Mouse (Mus musculus) bone marrow, adult 2 months (tissue): ENCODE results near the gene Epp13. TPM values are rescaled to one million over a fixed set of nuclear protein-coding genes. Genes with fewer than 3 reads are reported as not detected.
A peak's percentile ranks its signal among the peaks of the same experiment; 100 is the strongest.
"Not testable (repeated sequence)": the region's sequence is repeated elsewhere in the genome, so short reads cannot be mapped to it uniquely, and the experiment has no call there.

Experiments
- H3K27ac ChIP-seq: fragments of 200-500 bp; 2 replicates; pipeline ENCODE4 v1.5.1; 2012; ENCODE audit warnings: low read depth, mild to moderate bottlenecking, control low read depth, inconsistent platforms, low read length; ENCODE audit not compliant: control insufficient read depth, poor library complexity, insufficient read depth
- H3K4me1 ChIP-seq: fragments of 200-500 bp; 2 replicates; pipeline ENCODE4 v1.6.1; 2011; ENCODE audit warnings: low read length; ENCODE audit not compliant: control insufficient read depth, insufficient read depth
- H3K4me3 ChIP-seq: fragments of 200-500 bp; replicated peaks from 2 replicates; pipeline ENCODE3; 2011; ENCODE audit warnings: mild to moderate bottlenecking, low read depth, low read length, control low read depth; ENCODE audit not compliant: control insufficient read depth
- CTCF ChIP-seq: fragments of 200-500 bp; IDR thresholded peaks from 2 replicates; pipeline ENCODE4 v1.5.1; 2011; ENCODE audit warnings: low read length, control low read depth; ENCODE audit not compliant: control insufficient read depth, insufficient read depth
- POLR2A ChIP-seq: fragments of 200-500 bp; IDR thresholded peaks from 2 replicates; pipeline ENCODE4 v1.6.1; 2011; ENCODE audit warnings: low read depth, mild to moderate bottlenecking, control low read depth, low read length, borderline replicate concordance; ENCODE audit not compliant: control insufficient read depth
- WGBS: fragments of 180-500 bp; shearing (Covaris S2); methylation state at CpG from one replicate; pipeline ENCODE4 v1.1.7; 2018; 5-methylcytosine and 5-hydroxymethylcytosine counted together
- polyA plus RNA-seq: library from polyadenylated mRNA; stranded (reverse); fragments of >200 nt; gene quantifications from 2 replicates; pipeline ENCODE4 v1.2.4, GENCODE M21; 2011; ENCODE audit warnings: low replicate concordance; ENCODE audit not compliant: missing spikeins, insufficient read depth, insufficient read length

The Epp13 gene
- not detected in 2 replicates for polyA plus RNA-seq

DNA sequence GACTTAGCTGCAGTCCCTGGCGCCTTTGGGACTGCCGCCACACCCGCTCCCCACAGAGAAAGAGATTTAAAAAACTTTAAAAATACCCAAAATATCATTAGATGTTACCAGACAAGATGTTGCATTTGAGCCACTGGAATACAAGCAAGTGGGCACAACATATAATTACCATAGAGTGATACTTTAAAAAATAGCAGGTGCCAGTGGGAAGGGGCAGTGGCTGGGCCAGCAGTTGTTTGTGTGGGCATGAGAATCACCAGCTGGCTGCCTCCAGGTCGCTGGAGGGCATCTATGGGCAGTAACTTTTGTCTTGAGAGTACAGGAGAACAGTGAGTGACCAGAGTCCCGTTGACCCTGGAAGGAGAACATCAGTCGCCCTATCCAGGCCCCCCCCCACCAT, at the start of gene Epp13:
Gene Epp13 (plus strand): TSS at position 301 of the 400 bp plus-strand sequence.
- 76% methylated on average over 6 of the region's 6 CpGs for WGBS
- no peak within 1 kb of the TSS for H3K4me3 ChIP-seq
- H3K27ac ChIP-seq: no peak within 1 kb of the TSS
- TF ChIP-seq CTCF (no peak), POLR2A (no peak)
- H3K4me1 ChIP-seq: no peaks in the 10 kb centered on the region

DNA sequence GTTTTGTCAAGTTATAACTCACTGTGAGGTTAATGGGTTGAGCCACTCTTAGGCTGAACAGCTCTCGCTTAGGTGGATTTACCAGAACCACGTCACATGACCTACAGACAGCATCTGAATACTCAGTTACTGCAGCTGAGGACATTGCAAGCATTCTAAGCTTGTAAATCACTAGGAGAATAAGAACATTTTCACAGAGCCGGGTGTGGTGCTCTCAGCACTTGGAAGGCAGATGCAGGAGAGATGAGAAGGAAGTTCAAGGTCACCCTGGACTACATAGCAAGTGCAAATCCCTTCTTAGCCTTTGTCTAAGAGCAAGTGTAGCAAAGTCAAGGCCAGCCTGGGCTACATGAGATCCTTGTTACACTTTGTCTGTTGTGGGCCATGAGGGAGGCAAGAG, 48.3 kb upstream of the Epp13 start:
- Histone ChIP-seq H3K27ac (no peak overlapping the region), H3K4me3 (no peak overlapping the region), H3K4me1 (no peaks in the 10 kb centered on the region)
- TF ChIP-seq CTCF (no peak), POLR2A (no peak)
- 71% methylated on average over 3 of the region's 3 CpGs for WGBS

DNA sequence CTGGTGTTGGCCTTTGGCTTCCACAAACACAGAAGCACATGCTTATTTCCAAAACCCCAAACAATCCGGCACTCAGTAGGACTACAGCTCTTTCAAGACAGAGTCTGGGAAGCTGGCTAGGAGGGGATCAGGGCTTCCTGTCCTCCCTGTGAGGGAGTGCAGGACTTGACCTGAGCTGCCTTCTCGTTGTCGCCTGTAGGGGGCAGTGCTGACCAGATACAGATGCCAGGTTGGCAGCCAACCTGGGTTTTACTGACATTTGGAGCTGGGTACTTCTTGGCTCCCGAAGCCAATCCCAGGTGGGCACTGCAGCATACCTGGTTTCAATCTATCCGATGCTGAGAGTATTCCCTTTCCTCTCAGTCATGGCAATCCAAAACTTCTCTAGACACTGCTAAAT, 39.4 kb upstream of the Epp13 start:
- H3K4me3 ChIP-seq: no peak overlapping the region
- WGBS: 39% methylated on average over 5 of the region's 5 CpGs
- no peak overlapping the region for H3K27ac ChIP-seq
- H3K4me1 ChIP-seq: no peaks in the 10 kb centered on the region
- peak; percentile 60 for TF ChIP-seq CTCF
- no peak for TF ChIP-seq POLR2A

DNA sequence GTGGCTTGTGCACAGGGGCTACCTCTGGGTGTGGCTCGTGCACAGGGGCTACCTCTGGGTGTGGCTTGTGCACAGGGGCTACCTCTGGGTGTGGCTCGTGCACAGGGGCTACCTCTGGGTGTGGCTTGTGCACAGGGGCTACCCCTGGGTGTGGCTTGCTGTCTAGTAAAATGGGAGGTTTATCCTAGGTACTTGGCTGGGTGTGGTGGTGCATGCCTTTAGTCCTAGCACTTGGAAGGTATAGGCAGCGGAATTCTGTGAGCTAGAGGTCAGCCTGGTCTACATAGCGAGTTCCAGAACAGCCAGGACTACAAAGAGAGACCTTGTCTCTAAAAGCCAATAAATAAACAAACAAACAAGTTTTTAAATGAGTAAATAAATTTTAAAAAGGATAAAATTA, 37.8 kb upstream of the Epp13 start:
- not testable (repeated sequence) for H3K4me1 ChIP-seq, H3K27ac ChIP-seq, H3K4me3 ChIP-seq
- 74% methylated on average over 4 of the region's 4 CpGs for WGBS

DNA sequence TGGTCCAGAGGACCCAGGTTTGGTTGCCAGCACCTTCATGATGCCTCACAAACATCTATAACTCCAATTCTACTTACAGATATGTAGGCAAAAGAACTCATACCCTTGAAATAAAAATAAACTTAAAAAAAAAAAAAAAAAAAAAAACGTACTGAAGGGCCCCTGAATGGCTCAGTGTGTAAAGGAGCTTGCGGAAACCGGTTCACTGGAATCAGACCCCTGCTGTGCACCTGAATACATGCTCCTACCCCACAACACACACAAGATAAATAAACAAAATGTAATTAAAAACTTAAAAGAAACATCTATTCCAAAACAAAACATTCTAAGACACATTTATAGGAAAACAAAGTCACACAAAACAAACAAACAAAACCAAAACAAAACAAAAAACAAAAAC, 32.4 kb upstream of the Epp13 start:
- TF ChIP-seq POLR2A (no peak), CTCF (no peak)
- 52% methylated on average over 3 of the region's 3 CpGs for WGBS
- Histone ChIP-seq H3K27ac (no peak overlapping the region), H3K4me3 (no peak overlapping the region), H3K4me1 (no peaks in the 10 kb centered on the region)

DNA sequence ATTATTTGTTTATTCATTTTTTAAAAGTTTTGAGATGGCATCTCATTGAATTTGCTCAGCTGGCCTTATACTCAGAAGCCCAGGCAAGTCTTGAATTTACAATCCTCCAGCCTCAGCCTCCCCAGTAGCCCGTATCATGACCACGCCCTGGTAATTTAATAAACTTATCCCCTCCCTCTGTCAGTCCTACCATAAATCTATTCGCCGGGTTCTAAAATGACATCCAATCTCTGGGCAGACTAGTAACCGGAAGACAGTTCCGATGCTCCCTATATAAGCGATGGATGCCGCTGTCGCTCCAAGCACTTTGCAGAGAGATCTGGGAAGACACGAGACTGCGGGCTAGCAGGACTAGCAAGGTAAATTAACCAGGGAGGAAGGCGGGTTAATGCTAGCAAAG, 30.5 kb upstream of the Epp13 start, which contains the start of gene Zscan5b:
Gene Zscan5b (plus strand): TSS at position 301 of the 400 bp plus-strand sequence.
- H3K4me1 ChIP-seq: no peaks in the 10 kb centered on the region
- H3K4me3 ChIP-seq: no peak within 1 kb of the TSS
- no peak within 1 kb of the TSS for H3K27ac ChIP-seq
- 91% methylated on average over 12 of the region's 12 CpGs for WGBS
- TF ChIP-seq POLR2A (no peak), CTCF (no peak)

DNA sequence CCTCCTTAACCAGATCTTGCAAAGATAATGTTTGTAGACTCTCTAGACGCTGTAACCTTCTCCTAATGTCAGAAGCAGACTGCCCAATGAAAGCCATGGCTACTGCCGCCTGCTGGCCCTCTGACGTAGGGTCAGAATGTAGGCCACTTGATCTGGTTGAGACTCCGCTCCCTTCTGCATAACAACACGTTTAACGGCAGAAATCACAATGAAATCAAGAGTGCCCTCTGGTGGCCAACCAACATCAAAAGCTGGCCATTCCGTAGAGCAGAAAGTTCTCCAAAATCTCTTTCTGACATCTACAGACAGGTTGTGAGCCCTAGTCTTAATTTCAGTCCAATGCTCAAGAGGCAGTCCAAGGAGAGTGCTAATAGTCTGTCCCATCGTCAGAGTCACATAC, 24.0 kb upstream of the Epp13 start:
- not testable (repeated sequence) for H3K4me1 ChIP-seq, H3K27ac ChIP-seq, H3K4me3 ChIP-seq
- WGBS: 49% methylated on average over 8 of the region's 8 CpGs

DNA sequence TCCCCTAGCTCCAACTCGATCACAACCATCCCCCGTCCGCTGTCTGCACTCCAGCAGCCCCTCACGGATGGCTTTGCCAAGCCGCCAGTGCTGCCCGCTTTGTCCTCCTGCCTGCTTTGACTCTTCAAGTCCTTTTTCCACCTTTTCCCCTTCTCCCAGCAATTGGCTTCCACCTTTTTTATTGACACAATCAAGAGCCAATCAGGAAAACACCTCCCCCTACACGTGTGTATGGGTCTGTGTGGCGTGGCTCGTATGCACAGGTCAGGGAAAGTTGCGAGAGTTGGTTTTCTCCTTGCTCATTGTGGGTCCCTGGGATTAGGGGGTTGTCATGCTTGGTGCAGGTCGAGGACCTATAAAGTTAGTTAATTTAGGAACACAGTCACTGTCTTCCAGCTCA, 12.7 kb upstream of the Epp13 start:
- H3K4me3 ChIP-seq: no peak overlapping the region
- H3K27ac ChIP-seq: no peak overlapping the region
- H3K4me1 ChIP-seq: no peaks in the 10 kb centered on the region
- TF ChIP-seq POLR2A (no peak), CTCF (no peak)
- WGBS: 49% methylated on average over 11 of the region's 11 CpGs

DNA sequence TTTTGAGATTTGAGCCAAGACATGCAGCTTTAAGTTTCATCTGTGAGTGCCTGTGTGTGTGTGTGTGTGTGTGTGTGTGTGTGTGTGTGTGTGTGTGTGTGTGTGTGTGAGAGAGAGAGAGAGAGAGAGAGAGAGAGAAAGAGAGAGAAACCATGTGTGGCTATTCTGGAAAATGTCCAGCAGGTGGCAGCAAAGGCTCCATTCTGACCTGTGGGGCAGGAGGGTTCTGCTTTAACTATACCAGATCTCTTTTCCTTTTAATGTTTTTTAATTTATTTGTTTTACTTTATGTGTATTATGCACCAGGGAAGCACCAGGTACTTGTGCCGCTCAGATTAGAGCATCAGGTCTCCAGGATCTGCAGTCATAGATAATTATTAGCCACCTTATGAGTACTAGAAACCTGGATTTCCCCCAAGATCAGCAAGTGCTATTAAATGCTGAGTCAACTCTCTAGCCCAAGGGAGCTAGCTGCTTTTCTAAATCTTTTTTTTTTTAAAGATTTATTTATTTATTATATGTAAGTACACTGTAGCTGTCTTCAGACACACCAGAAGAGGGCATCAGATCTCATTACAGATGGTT, 11.6 kb upstream of the Epp13 start:
- WGBS: 7% methylated on average over 1 of the region's 1 CpGs
- H3K27ac ChIP-seq: not testable (repeated sequence)

More for the DNA sequence above, 11.6 kb upstream of the Epp13 start:
- not testable (repeated sequence) for H3K4me1 ChIP-seq, H3K4me3 ChIP-seq
- peak; percentile 60 for TF ChIP-seq CTCF
